Mouse (Mus musculus) limb, embryonic 11.5 days (tissue): ENCODE measurements at regions not wholly inside any gene's neighbourhood (a gene's known extent, or its start where the extent isn't known, plus 50 kb on each side); places are given as distances from the start of the nearest gene placed in this dataset.
A peak's percentile ranks its signal among the peaks of the same experiment; 100 is the strongest.

Source experiments
- ATAC-seq: fragments of 200-750 bp; cut with Nextera tagmentation; 2 replicates; pipeline ENCODE4 v1.8.0; 2017; ENCODE audit warnings: low read depth; ENCODE audit not compliant: insufficient number of reproducible peaks, low FRiP score, low TSS enrichment
- DNase-seq: peaks from one replicate; pipeline ENCODE4 v3.0.0-alpha.2; 2015; ENCODE audit warnings: low spot score
- H3K27ac ChIP-seq: fragments of 300-500 bp; sonication (generic); replicated peaks from 2 replicates; pipeline ENCODE4 v1.5.1; 2014; ENCODE audit warnings: low read depth, mild to moderate bottlenecking, low read length
- H3K27me3 ChIP-seq: fragments of 300-500 bp; sonication (generic); 2 replicates; pipeline ENCODE4 v1.6.1; 2014; ENCODE audit warnings: mild to moderate bottlenecking, low read length, mixed read lengths; ENCODE audit not compliant: control insufficient read depth, insufficient read depth
- H3K36me3 ChIP-seq: fragments of 300-500 bp; sonication (generic); 2 replicates; pipeline ENCODE4 v1.6.1; 2014; ENCODE audit warnings: mild to moderate bottlenecking, low read length, moderate library complexity, mixed read lengths; ENCODE audit not compliant: control insufficient read depth, insufficient read depth
- H3K4me1 ChIP-seq: fragments of 300-500 bp; sonication (generic); 2 replicates; pipeline ENCODE4 v1.6.1; 2014; ENCODE audit warnings: low read length, mixed read lengths; ENCODE audit not compliant: control insufficient read depth, insufficient read depth
- H3K4me2 ChIP-seq: fragments of 300-500 bp; sonication (generic); 2 replicates; pipeline ENCODE4 v1.6.1; 2014; ENCODE audit warnings: low read depth, mild to moderate bottlenecking, moderate library complexity; ENCODE audit not compliant: severe bottlenecking
- H3K4me3 ChIP-seq: fragments of 300-500 bp; sonication (generic); 2 replicates; pipeline ENCODE4 v1.5.1; 2014; ENCODE audit warnings: low read depth, low read length
- H3K9ac ChIP-seq: fragments of 300-500 bp; sonication (generic); 2 replicates; pipeline ENCODE4 v1.6.1; 2014; ENCODE audit warnings: mild to moderate bottlenecking, low read length
- H3K9me3 ChIP-seq: fragments of 300-500 bp; sonication (generic); 2 replicates; pipeline ENCODE4 v1.6.1; 2016; ENCODE audit warnings: low read length; ENCODE audit not compliant: control insufficient read depth
- WGBS: fragments of 180-500 bp; shearing (Covaris S2); extraction: QIAGEN DNeasy Blood & Tissue Kit; methylation state at CpG from one replicate; pipeline ENCODE4 v1.1.7; 2014; 5-methylcytosine and 5-hydroxymethylcytosine counted together

DNA sequence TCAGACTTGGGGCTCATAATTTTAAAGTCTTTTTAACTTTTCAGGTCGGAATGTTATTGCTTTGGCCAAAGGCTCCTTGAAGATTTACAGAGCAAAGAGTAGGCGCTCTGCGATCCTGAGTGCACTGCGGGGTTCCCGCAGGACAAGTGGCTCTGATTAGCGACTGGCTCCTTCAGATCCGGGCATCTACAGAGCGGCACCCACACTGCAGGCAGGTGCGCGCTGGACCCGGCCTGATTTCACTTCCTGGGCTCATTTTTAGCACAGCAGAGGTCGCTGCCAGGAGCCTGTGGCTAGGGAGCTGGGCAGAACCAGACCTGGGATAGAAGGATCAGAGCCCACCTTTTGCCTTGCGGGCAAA lies 156.6 kb downstream of the Matn1 start:
- no peak for ATAC-seq
- Histone ChIP-seq H3K27me3 (no peaks in the 10 kb centered on the region), H3K4me1 (0 out of 2 replicates have a peak, but pooled peaks cover 5% of the 10 kb centered on the region), H3K4me2 (peak overlapping the region; percentile 32), H3K9ac (no peak overlapping the region), H3K36me3 (no peaks in the 10 kb centered on the region), H3K27ac (no peak overlapping the region), H3K9me3 (no peaks in the 10 kb centered on the region), H3K4me3 (no peak overlapping the region)
- no peak for DNase-seq
- 15% methylated on average over 13 of the region's 13 CpGs for WGBS

DNA sequence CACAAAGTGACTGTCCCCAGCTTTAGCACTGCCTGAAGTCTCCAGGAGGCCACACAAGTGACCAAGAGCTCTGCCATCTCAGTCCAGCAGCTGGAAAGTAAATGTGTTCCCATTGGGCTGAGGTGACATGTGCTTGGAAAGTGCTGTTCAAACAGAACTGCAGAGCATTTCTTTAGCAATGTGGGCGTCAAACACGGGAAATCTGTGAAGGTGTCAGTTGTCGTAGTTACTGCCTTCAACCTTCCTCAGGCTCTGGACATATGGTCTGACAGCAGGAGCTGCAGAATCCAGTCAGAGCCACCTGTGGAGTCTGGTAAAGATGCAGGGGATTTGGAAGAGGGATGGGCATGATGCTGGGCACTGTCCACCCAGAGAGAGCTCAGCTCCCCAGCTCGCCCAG lies 158.0 kb downstream of the Matn1 start:
- Histone ChIP-seq H3K4me2 (no peak overlapping the region), H3K27ac (no peak overlapping the region), H3K27me3 (no peaks in the 10 kb centered on the region), H3K9me3 (no peaks in the 10 kb centered on the region), H3K36me3 (no peaks in the 10 kb centered on the region), H3K4me3 (no peak overlapping the region), H3K4me1 (0 out of 2 replicates have a peak, but pooled peaks cover 5% of the 10 kb centered on the region), H3K9ac (no peak overlapping the region)
- ATAC-seq: no peak
- 68% methylated on average over 4 of the region's 4 CpGs for WGBS
- DNase-seq: no peak

DNA sequence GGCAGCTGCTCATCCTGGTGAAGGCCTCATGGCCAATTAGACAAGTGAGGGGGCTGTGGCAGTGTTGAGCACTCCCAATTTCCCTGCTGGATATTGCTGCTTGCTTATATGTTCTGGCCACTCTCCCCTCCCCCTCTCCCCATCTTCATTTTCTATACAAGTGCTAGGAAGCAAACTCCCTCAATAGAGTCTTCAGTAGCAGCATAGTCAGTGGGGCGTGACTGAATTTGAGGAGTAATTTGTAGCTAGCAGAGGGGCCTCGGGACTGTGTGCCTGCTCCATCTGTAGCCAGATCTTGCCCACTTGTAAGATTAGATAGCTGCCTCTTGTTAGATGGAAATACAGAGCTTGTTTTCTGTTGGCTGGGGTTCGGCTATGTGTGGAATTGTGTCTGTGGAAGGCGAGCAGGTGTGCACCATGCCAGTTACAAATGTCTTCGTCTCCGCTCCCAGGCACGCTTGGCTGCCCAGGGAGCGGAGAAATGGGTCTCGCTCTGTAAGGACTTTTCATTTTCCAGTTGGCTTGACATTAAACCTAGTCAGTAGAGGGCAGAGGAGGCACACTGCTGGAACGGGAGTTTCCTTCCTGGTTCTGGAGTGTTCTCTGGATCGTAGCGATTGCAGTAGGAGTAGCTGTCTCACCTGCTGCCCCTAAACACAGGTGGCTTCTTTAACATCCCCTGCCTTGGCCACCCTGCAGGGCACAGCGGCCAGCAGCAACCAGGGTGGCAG lies 163.1 kb downstream of the Matn1 start:
- Histone ChIP-seq H3K4me1 (no peaks in the 10 kb centered on the region), H3K27me3 (no peaks in the 10 kb centered on the region), H3K4me2 (no peak overlapping the region), H3K36me3 (no peaks in the 10 kb centered on the region), H3K9me3 (no peaks in the 10 kb centered on the region), H3K9ac (no peak overlapping the region), H3K27ac (no peak overlapping the region), H3K4me3 (no peak overlapping the region)
- 76% methylated on average over 13 of the region's 13 CpGs for WGBS
- no peak for ATAC-seq
- no peak for DNase-seq

DNA sequence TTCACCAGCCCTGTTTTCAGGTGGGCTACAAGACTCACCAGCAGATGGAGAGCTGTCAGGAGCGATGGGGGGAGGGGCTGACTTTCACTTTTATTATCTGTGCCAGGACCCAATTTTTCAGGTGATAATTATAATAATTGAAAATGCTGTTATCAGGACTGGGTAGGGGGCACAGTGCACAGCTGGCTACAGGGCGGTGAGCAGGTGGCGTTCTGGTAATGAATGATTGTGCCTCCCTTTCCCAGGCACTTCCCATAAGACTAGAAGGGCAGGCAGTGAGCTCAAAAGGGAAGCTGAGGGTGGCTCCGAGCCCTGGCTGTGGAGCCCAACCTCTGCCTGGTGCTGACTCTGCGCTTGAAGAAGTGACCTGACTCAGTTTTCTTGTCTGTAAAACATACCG lies 168.4 kb downstream of the Matn1 start:
- DNase-seq: no peak
- no peak for ATAC-seq
- no peak overlapping the region for H3K4me2 ChIP-seq
- H3K9ac ChIP-seq: no peak overlapping the region
- H3K27me3 ChIP-seq: no peaks in the 10 kb centered on the region
- H3K4me1 ChIP-seq: no peaks in the 10 kb centered on the region
- H3K9me3 ChIP-seq: no peaks in the 10 kb centered on the region
- no peaks in the 10 kb centered on the region for H3K36me3 ChIP-seq
- no peak overlapping the region for H3K4me3 ChIP-seq
- 77% methylated on average over 6 of the region's 6 CpGs for WGBS
- H3K27ac ChIP-seq: no peak overlapping the region

DNA sequence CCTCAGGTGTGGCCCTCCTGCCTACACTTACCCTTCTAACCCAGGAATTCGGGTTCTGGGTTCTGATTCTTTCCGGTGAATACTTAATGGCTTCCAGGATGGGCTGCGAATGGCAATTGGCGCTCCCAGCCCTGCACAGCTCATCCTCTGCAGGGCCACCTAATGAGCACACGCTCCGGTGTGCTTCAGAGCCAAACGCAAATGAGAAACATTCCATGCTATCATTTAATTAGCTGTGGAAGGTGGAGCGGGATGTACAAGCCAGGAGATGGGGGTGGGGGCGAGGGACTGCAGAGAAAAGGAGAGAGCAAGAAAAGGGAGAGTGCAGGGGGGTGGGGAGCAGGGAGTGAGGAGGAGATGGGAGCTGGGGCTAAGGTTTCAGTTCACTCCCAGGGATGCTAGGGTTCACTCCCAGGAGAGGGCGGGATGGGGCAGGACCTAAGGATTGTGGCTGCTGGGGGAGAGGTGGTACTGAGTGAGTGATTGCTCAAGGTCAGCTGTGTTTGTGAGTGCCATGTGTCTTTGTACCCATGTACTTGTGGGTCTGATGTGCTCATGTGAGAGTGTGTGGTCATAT lies 169.6 kb downstream of the Matn1 start:
- DNase-seq: no peak
- Histone ChIP-seq H3K4me3 (no peak overlapping the region), H3K27ac (no peak overlapping the region), H3K4me1 (no peaks in the 10 kb centered on the region), H3K36me3 (no peaks in the 10 kb centered on the region), H3K9ac (no peak overlapping the region), H3K4me2 (no peak overlapping the region), H3K27me3 (no peaks in the 10 kb centered on the region), H3K9me3 (no peaks in the 10 kb centered on the region)
- ATAC-seq: no peak
- WGBS: 32% methylated on average over 10 of the region's 10 CpGs

DNA sequence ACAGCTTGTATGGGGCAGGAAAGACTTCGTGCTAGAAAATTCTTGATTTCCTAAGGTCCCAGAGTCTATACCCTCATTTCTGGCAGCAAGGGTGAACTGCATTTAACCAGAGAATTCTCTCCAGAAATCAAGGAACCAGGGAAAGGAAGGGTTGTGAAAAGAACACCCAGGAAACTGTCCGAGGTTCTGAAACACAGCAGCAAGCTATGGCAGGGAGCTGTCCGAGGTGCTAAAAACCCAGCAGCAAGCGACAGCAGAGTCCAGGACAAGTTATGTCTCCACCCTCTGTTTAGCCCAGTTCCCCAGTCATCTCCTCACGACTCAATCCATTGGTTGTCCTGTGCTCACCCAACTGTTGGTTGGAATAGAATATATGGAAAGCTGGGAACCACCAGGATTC lies 171.1 kb downstream of the Matn1 start:
- ATAC-seq (no peak), DNase-seq (peak; percentile 93)
- Histone ChIP-seq H3K9me3 (no peaks in the 10 kb centered on the region), H3K36me3 (no peaks in the 10 kb centered on the region), H3K9ac (no peak overlapping the region), H3K27ac (no peak overlapping the region), H3K4me3 (no peak overlapping the region), H3K4me2 (no peak overlapping the region), H3K27me3 (no peaks in the 10 kb centered on the region), H3K4me1 (no peaks in the 10 kb centered on the region)
- 11% methylated on average over 5 of the region's 5 CpGs for WGBS

DNA sequence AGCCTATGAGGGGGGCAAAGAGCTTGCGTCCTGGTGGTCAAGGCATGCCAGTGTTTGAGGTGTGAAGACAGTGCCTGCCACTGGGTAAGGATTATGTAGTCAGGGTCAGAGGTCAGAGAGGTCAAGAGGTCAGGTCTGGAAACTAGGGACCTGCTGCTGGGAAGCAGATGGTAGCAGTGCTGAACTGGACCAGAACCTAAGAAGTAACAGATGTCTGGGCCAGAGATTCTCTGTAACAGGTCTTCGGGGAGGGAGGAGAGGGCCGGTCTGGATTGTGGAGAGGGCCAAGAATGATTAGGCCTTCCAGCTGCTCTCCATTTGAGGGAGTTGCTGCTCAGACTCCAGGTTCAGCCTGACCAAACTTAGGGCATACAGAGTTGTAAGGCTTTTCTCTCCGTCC lies 174.4 kb downstream of the Matn1 start:
- H3K27ac ChIP-seq: no peak overlapping the region
- no peaks in the 10 kb centered on the region for H3K4me1 ChIP-seq
- no peak overlapping the region for H3K4me2 ChIP-seq
- no peaks in the 10 kb centered on the region for H3K27me3 ChIP-seq
- no peaks in the 10 kb centered on the region for H3K36me3 ChIP-seq
- DNase-seq (no peak), ATAC-seq (no peak)
- H3K4me3 ChIP-seq: no peak overlapping the region
- H3K9ac ChIP-seq: no peak overlapping the region
- no peaks in the 10 kb centered on the region for H3K9me3 ChIP-seq
- WGBS: 53% methylated on average over 4 of the region's 4 CpGs

DNA sequence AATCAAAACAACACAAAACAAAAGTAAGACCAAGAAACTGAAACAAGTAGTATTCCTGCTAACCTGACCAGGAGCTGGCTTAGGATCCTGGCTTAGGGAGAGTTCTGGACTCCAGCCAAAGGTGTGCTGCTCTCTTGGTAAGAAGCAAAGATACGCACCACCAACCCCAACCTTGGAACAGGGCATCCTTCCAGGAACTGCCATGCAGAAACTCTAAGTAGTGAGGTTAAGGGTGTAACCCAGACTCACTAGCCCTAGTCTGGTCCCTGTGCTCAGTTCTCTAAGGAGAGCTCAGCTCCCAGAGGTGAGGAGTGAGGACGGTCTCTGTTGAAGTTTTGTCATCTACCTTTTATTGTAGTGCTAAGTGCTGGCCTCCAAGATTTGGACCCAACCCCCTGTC lies 175.4 kb downstream of the Matn1 start:
- H3K4me3 ChIP-seq: no peak overlapping the region
- H3K9me3 ChIP-seq: no peaks in the 10 kb centered on the region
- no peak overlapping the region for H3K9ac ChIP-seq
- H3K4me1 ChIP-seq: no peaks in the 10 kb centered on the region
- H3K4me2 ChIP-seq: no peak overlapping the region
- no peaks in the 10 kb centered on the region for H3K36me3 ChIP-seq
- WGBS: 81% methylated on average over 2 of the region's 2 CpGs
- no peak for DNase-seq
- no peak overlapping the region for H3K27ac ChIP-seq
- no peak for ATAC-seq
- H3K27me3 ChIP-seq: no peaks in the 10 kb centered on the region

DNA sequence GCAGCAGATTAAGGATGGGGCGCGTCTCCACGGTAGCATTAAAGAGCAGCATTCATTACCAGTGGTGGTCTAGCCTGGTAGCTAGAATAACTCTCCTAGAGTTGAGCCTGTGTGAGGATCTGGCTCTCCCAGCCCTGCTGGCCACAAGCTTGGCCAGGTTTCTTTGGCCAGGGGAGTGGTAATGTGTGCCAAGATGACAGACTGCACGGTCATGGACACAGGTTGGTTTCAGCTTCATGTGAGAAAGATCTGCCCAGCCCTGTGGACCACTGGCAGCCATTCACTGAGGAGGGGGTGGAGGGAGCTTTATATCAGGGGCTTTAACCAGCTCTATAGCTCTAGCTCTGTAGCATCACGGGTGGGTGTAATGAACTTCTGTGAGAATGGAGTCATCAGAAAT lies 176.5 kb downstream of the Matn1 start:
- DNase-seq (no peak), ATAC-seq (no peak)
- 85% methylated on average over 5 of the region's 5 CpGs for WGBS
- Histone ChIP-seq H3K4me3 (no peak overlapping the region), H3K27me3 (no peaks in the 10 kb centered on the region), H3K4me2 (no peak overlapping the region), H3K36me3 (no peaks in the 10 kb centered on the region), H3K9ac (no peak overlapping the region), H3K9me3 (no peaks in the 10 kb centered on the region), H3K4me1 (no peaks in the 10 kb centered on the region), H3K27ac (no peak overlapping the region)
